Mouse (Mus musculus): ENCODE results near the gene Ccdc24.

Gene Ccdc24

GRCm38 (mm10) chr4:117852152-117852868 lies 20.0 kb downstream of the Ccdc24 start:
- no peak for DNase-seq (ENCODE audit: low spot score)

- no peak for DNase-seq (ENCODE audit: low spot score)
These were observed 21.5 kb downstream of the Ccdc24 start for GRCm38 (mm10) chr4:117850871-117851270.

DNA sequence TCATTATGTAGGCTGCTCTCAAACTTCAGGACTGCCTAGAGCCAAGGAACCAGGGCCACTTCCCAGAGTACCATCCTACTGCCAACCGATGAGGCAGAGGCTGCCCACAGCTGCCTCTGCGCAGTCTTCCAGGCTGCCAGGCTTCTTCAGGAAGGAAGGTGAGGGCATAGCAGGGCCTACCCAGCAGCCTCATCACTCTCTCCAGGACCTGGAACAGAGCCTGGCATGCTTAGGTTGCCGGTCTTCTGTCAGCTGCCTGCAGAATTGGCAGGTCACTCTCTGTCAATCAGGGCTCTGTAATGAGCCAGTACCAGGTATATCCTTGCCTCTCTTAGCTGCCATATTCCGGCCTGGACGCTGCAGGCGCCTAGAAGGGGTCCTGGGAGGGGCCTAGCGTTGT lies 22.2 kb downstream of the Ccdc24 start:
- DNase-seq (ENCODE audit: low spot score) = no peak

- DNase-seq (ENCODE audit: low spot score) = no peak
These were observed 22.9 kb downstream of the Ccdc24 start for GRCm38 (mm10) chr4:117849506-117849905.

- no peak for DNase-seq (ENCODE audit: low spot score)
These were observed 23.3 kb downstream of the Ccdc24 start for GRCm38 (mm10) chr4:117849063-117849462.

- no peak for DNase-seq (ENCODE audit: low spot score)
These were observed 25.3 kb downstream of the Ccdc24 start for GRCm38 (mm10) chr4:117847011-117847410.

DNA sequence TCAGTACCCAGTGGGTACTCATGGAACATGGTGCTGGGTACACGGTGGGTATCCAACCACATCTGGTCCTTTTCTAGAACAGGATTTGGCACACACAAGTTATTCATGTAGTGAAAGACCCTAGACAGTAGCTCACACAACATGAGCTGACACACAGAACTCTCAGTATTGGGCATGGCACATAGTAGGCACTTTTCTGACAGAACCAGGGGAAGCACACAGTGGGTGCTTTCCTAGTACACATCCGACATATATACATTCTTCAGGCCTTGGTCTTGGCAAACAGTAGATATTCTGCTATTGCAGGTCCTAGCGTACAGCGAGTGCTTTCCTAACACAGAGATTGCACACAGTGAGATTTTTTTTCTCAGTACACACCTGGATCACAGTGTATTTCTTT lies 26.1 kb downstream of the Ccdc24 start:
- no peak for DNase-seq (ENCODE audit: low spot score)

DNA sequence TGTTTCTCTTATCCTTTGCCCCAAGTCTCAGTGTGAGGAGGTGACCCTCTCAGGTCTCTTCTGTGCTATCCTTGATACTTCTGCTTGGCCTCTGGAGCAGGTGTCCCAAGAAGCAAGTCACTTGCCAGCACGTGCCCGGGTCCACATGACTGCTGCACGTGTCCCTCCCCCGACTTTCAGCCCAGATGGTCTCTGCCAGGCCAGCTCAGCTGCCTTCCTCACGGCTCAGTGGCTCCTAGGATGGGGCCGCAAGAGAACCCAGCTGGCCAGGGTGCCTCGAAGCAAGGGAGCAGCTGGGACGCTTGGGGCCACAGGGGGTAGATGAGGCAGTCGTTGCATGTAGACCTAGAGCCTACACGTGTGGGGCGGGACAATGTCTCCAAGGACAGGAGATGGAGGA lies 27.0 kb downstream of the Ccdc24 start:
- DNase-seq (ENCODE audit: low spot score) = no peak

DNA sequence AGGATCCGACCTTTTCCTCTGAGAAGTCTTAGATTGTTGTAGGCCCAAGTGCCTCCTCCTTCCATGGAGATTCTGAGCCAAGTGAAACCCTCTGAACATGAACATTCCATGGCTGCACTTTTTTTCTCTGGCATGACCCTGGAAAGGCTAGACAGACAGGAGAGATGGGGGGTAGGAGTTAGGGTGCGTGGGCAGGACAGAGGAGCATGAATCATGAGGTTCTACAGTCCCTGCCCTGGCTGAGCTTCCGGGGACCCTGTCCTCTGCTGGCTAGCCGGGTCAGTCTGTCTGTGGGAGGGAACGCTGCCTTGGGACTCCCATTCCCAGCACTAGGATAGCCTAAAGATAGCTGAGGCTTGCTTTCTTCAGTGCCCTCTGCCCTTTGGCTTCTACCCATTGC lies 27.9 kb downstream of the Ccdc24 start:
- no peak for DNase-seq (ENCODE audit: low spot score)

DNA sequence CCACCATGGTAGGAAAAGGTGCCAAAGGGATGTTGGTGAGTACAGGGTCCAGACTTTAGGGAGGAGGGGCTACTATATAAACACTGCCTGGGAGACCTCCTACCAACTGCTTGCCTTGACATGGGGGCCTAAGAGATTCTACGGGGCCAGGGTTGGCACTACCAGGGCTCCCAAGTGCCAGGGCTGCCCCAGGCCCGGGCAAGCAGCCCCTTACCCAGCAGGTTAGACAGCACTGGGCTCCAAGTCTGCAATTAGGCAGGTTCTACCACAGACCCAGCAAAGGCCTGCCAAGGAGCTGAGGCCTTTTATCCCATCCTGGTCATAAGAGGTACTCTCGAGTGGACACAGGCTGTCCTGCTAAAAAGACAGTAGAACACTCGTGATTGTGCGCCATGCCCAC lies 29.3 kb downstream of the Ccdc24 start:
- DNase-seq (ENCODE audit: low spot score) = no peak

DNA sequence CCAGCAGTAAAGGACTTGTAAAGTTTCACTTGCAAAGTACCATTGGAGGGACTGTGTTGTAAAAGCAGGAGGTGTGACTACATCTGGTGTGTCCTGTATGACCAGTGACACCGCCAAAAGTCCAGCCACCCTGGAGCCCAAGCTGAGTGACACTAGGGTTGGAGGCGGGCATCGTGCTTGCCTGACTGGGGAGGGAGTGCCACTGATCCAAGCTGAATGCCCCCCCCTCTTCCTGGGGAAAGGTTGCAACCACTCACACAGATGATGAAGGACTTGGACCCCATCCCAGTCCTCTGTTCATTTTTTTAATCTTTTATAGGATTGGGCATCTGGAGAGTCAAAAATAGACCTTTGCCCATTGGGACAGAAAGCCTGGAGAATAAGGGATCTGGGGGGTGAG lies 30.8 kb downstream of the Ccdc24 start:
- DNase-seq (ENCODE audit: low spot score) = no peak

DNA sequence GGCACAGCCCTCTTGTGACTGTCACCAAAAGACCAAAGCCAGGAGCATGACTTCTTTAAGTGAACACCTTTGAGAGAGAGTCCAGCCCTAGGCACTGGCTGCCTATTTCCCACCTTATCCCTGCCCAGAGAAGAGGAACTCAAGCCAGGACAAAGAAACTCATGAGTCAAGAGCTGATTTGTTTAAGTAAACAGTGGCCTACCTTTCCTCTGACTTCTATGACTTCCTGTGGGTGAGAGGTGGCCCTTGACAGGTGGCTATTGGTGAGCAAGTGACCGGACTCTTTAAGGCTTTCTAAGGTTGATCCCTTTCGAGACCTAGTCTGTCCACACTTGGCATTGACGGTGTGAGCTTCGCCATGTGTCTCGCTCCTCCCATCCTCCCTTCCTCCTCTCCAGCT lies 31.5 kb downstream of the Ccdc24 start:
- DNase-seq (ENCODE audit: low spot score) = no peak

- DNase-seq (ENCODE audit: low spot score) = no peak
These were observed 33.0 kb downstream of the Ccdc24 start for GRCm38 (mm10) chr4:117839366-117839765.

- no peak for DNase-seq (ENCODE audit: low spot score)
These were observed 35.1 kb downstream of the Ccdc24 start for GRCm38 (mm10) chr4:117837271-117837670.

- peak; percentile 76 for DNase-seq (ENCODE audit: low spot score)
These were observed 36.1 kb downstream of the Ccdc24 start for GRCm38 (mm10) chr4:117836204-117836767.

DNA sequence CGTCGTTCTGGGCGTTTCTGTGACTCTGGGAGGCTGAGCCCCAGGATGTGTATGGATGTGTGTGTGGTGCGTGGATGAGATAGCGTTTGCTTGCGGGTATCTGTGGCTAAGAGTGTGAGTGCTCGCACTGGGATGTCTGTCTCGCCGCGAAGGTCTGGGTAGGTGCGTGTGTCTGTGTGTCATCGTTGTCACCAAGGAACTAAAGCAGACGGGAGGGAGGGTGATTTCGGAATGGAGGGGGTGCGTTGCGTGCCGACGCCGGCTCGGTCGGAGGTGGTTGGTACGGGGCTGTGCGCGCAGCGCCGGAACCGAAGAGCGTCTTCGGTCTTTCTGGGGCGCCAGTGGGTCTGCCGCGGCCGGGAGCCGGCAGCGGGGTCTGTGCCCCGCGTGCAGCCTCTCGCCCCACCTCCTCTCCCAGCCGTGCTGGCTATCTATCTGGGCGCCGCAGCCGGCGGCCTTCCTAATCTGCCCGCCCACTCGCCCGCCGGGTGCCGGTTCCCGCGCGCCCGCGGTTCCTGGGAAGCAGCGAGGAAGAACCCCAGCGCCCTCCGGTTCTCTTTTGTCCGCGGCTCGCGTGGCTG lies 36.7 kb downstream of the Ccdc24 start:
- peak; percentile 26 for DNase-seq (ENCODE audit: low spot score)

- peak; percentile 65 for DNase-seq (ENCODE audit: low spot score)
These were observed 37.4 kb downstream of the Ccdc24 start for GRCm38 (mm10) chr4:117834845-117835530.

DNA sequence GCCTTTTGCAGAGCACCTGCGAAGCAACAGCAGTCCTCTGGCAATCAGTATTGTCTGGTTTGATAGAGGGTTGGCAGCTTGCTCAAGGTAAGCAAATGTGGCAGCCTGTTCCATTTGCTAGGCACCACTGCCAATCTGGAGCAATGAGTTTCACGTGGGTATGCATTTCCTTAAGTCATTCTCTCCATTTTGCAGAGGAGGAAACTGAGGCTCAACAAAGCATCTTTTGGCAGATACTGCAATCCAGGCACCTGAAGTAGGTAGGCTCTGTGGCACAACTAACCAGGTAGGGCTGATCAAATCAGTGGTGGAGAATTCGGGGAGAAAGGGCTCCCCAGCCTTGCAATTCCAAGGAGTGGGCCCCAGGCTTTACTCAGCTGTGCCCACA lies 37.9 kb downstream of the Ccdc24 start, which contains the start of gene Slc6a9:
Gene Slc6a9, plus strand, starts transcription at position 50 of the 388 bp plus-strand sequence.
- DNase-seq (ENCODE audit: low spot score) = no peak

- no peak for DNase-seq (ENCODE audit: low spot score)
These were observed 40.3 kb downstream of the Ccdc24 start for GRCm38 (mm10) chr4:117831920-117832691.

DNA sequence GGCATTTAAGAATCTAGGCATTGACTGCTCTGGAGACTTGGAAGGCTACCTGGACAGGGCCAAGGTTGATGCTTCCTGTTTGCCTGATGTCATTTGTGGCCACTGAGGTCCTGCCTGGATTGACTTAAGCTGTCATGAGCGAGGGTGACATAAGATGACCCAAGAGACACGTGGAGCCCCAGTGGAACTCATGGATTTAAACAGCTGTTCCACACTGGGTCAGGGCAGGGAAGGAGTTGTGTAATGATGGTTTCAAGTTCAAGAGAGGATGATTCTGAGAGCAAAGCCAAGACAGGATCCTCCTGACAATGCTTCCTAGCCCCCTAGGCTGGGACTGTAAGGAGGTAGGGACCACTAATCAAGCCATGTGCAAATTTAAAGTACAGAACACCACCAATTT lies 40.9 kb downstream of the Ccdc24 start:
- DNase-seq (ENCODE audit: low spot score) = no peak

DNA sequence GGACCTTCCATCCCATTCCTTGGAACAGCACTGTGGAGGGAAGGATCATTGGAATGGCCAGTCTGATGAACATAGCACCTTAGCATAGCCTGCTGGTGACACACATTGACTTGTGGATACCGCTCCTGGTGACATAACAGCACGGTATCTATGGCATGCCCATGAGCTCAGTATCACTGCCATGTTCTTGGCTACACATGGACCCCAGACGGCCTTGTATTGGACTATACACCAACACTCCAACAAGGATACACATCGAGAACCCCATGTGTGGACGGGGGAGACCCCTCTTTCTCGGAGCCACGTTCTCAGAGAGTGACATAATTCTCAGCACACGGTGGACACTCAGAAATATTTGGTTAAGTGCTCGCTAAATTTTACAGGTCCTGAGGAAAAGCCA lies 41.6 kb downstream of the Ccdc24 start:
- no peak for DNase-seq (ENCODE audit: low spot score)

DNA sequence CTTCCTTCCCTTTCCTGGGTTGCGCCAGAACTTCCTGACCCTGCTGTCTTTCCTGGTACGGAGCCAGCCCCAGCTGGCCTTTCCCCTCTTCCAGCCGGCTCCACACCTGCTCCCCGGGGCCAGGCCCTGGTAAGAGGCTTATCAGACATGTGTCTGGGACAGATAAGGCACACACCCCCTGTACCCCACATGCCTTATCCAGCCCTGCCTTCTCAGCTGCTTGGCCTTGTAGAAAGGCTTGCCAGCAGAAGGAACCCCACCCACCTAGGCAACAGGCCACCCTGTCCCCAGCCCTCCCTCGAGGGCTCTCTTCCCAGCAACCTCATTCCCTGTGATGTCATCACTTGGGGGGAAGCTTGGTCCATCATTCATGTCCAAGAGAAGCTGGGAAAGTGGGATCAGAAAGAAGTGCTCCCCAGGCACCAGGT lies 42.2 kb downstream of the Ccdc24 start:
- DNase-seq (ENCODE audit: low spot score) = peak; percentile 48

All from ovary, postnatal 14 days (tissue).